Mouse (Mus musculus) adrenal gland, adult 18-20 months (tissue): Measurements from ENCODE around the gene 4931409K22Rik. TPM values are rescaled to one million over a fixed set of nuclear protein-coding genes. Genes with fewer than 3 reads are reported as not detected.

ENCODE experiments used
- DNase-seq, 2 experiments: peaks; one replicate each; pipeline ENCODE4 v3.0.0; 2021 to 2022; ENCODE audit warnings: low spot score in 2 of 2
- long read RNA-seq, 2 experiments: library from polyadenylated mRNA; stranded (forward); transcript quantifications; one replicate each; pipeline ENCODE4 v2.0.0; 2021
- total RNA-seq, 2 experiments: library from RNA; stranded (reverse); gene quantifications; 1 replicate in 1 of 2; 2 replicates in 1 of 2; pipeline ENCODE4 v1.2.3; 2021

Gene 4931409K22Rik
- not detected for total RNA-seq
- long read RNA-seq, experiment 1: 0 reads
- long read RNA-seq, experiment 2: 0 reads

DNA sequence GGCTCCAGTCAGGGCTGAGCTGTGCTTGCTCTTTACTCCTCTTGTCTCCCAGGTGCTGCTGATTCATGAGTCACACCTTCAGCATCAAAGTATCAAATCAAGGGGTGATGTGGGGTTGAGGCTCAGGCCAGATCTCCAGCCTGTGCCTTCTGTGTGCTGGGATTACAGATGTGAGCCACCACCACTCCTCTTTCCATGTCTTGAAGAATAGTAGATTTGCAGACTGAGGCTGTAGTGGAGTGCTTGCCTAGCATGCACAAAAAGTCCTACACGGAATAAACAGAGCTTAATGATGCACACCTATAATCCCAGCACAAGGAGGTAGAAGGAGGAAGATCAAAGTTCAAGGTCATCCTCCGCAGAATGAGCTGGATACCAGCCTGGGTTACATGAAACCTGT is at the start of gene 4931409K22Rik:
4931409K22Rik (minus strand) TSS at position 101 of the 400 bp plus-strand sequence.
- no peak for DNase-seq

GRCm38 (mm10) chr5:24605980-24606665 is 49.5 kb upstream of the 4931409K22Rik start:
- DNase-seq: peak in 1 of 2 experiments; percentile 20

DNA sequence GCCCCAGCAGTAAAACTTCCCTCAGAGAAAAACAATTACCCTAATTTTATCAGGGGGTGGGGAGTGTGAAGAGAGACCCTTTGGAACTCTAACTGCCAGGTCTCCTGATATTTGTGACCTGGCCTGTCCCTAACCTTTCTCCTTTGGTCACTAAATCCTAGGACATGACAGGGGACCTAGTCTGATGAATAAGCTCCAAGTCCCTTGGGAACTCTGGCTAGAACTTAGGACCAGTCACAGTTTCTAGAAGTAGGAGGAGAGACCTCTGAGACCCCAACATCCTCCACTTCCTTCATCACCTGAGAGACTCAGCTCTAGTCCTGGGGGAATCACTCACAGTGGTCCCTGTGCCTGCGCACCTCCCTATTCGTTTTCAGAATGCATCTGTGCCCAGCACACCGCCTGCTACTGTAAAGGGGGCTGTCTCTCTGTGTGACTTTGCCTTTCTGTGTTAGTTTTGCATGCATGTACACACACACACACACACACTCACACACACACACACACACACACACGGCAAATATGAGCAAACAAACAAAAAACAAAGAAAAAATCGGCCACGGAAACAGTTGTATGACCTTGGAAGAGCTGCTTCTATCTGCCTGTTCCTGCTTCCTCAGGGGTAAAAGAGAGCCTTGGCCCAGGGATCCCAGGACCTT is 48.8 kb upstream of the 4931409K22Rik start:
- peak in 1 of 2 experiments; percentile 12 for DNase-seq

GRCm38 (mm10) chr5:24604656-24605100 is 48.1 kb upstream of the 4931409K22Rik start:
- peak; percentile 86 to 88 for DNase-seq

DNA sequence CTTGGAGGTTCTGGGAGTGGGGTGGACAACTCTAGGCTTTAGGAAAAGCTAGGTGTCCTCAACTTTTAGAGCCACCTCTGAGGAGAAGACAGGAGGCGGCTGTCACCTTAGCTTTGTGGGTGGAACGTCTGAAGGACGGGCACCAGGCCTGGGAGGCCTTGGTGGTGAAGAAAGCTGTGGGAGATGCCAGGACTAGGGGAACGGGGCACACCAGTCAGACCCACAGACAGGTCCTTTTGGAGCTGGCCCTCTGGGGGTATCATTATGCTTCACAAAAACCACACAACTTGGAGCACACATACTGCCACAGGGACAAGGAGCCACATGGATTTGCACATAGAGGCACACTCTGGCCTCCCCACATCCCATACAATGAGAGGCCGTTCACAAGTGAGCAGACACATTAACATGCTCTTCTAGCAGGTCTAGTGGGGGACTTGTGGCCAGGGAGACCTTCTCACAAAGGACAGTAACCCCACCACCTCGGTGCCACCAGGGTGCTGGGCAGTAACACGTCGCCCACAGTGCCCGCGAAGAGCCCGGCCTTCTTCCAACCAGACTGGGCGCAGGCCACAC is 47.6 kb upstream of the 4931409K22Rik start:
- DNase-seq: no peak

DNA sequence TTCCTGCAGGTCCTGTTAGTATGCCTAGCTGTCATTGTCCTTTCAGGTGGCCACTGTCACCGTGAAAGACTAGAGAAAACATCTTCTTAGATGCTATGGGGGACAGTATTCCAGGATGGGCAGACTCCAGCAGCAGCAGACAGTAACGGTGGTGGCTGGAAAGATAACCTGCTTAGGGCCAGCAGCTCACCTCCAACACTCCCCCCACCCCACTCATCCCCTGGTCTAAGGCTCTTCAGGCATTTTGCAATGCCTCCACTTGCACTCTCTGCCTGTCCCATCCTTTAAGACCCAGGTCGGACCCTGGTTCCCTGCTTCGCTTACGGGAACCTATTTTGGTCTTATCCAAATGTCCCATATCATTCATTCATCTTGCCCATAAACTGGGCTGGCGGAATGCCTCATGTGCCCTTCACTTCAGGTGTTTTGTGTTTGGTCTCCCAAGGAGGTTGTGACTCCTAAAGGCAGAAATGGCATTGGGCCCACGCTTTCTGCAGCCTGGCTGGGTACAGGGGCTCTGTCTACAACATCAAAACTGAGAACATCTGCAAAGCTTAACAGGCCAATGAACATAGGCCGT is 46.9 kb upstream of the 4931409K22Rik start:
- DNase-seq: peak; percentile 16 to 26

- peak; percentile 80 to 83 for DNase-seq
These were observed 46.2 kb upstream of the 4931409K22Rik start for GRCm38 (mm10) chr5:24602751-24603343.

- DNase-seq: peak; percentile 69 to 70
These were observed 45.5 kb upstream of the 4931409K22Rik start for GRCm38 (mm10) chr5:24601911-24602750.

- peak in 1 of 2 experiments; percentile 35 for DNase-seq
These were observed 44.6 kb upstream of the 4931409K22Rik start for GRCm38 (mm10) chr5:24601071-24601835.

GRCm38 (mm10) chr5:24600236-24600635 is 43.6 kb upstream of the 4931409K22Rik start:
- DNase-seq: no peak

DNA sequence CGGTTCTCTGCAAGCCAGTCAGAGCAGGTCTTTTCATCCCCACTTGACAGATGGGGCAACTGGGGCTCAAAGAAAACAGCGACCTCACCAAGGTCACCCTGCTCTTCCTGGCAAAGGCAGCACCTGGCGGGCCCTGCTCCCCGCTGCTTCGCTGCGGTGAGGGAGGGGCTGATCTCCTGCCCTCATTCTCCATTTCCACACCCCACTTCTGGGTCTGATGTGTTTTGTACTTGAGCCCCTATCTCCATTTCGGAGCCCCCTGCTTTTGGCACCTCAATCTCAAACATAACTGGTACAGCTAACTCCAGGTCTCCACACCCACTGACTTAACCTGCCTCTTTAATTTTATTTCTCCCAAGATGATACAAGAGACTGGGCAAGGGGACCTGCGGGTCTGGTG is 42.5 kb upstream of the 4931409K22Rik start:
- DNase-seq: no peak

DNA sequence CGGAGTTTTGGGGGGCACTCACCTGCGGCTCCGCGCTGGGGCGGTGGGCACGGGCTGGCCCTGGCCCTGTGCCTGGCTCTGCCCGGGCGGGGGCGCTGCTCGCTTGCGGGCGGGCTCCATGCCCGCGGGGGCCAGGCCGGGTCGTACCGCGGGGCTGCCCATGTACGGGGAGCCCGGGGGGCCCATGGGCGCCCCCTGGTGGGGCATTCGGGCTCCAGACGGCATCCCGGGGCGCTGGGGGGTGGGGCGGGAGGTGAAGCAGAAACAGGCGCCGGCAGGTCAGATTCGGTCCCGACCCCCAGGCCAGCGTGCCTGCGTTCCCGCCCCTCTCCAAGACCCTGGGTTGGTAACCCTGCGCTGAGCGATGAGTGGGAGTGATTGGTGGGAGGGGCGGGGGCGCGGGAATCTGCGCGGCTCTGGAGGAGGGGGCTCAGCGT is 42.0 kb upstream of the 4931409K22Rik start:
- DNase-seq: peak; percentile 59 to 71

DNA sequence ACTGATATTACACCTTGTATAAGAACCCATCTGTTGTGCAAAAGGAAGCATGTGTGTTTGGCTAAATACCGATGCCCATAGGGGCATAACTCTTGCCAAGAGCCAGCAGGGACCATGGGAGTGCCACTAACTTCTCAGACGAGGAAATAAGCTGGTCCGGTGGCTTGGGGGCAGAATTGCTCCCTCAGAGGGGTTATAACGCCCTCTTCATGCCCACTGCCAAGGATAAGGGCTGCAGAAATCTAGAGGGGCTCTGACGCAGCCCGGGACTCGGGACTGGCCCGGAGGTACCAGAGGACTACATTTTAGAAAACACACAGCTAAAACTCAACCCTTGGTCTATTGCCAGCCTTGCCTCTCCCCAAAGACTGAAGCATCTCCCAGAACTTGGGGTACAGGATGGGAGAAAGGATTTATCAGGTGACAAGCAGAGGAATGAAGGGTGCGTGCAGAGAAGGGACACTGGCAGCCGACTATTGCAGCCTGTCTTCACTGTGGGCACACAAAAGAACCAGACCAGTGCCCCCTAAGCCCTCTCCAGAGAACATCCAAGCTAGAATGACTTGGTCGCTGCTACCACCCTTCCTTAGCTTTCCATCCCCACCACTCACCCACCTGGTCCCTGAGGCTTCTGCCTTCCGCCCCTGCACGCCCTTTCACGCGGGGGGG is 41.4 kb upstream of the 4931409K22Rik start:
- DNase-seq: no peak

DNA sequence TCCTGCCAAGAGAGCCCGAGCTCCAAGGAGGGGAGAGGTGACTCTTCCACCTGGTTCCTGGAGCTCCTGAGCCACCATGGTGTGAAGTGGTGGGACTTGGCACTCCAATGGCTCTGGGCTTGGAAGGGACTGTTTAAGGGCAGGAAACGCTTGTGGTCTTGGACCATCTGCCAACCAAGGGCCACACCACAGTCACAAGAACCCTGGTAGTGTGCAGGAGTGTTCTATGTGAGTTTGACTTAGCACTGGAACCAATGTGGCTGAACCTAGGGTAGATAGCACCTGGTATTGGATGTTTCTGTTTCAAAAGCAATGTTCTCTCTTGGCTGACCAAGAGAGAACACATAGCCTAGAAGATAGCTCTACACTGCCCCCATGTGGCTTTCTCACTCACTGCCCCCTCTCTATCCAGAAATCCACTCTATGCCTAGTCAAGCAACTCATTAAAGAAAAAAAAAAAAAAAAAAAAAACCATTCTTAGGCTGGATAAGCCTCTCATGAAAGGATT is 40.7 kb upstream of the 4931409K22Rik start:
- peak; percentile 71 to 74 for DNase-seq

DNA sequence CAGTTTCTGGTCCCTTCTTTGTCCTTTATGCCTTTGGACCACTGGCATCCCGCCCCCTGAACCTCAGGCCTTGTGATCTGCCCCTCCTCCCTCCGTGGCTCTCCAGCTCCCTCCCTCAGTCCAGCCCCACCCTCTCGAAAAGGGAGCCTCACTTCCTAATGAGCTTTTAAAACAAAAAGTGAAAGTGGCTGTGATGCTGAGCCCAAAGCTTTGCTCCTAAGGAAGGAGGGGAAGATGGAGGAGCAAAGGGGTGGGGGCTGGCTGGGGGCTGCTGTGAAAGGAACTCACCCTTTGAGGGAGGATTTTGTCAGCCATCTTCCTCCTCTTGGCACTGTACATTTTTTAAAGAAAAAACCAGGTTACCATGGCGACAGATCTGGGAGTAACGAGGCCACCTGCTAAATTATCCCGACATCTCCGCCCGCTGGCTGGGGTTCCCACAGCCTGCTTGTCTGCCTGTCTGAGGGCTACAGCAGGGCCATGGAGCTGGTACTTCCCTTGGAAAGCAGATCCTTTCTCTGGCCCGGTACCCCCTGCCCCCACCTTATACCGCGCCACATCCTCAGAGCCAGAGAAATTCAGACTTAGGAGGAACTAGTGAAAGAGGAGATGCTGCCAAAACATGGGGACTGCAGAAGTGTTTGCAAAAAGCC is 40.0 kb upstream of the 4931409K22Rik start:
- no peak for DNase-seq

GRCm38 (mm10) chr5:24595786-24596380 is 39.3 kb upstream of the 4931409K22Rik start:
- DNase-seq: no peak

- DNase-seq: no peak
These were observed 38.7 kb upstream of the 4931409K22Rik start for GRCm38 (mm10) chr5:24595261-24595660.

- DNase-seq: no peak
These were observed 37.7 kb upstream of the 4931409K22Rik start for GRCm38 (mm10) chr5:24594346-24594745.
